ENCODE assay signal across 10 mouse cellular contexts in the genomic region with DNA sequence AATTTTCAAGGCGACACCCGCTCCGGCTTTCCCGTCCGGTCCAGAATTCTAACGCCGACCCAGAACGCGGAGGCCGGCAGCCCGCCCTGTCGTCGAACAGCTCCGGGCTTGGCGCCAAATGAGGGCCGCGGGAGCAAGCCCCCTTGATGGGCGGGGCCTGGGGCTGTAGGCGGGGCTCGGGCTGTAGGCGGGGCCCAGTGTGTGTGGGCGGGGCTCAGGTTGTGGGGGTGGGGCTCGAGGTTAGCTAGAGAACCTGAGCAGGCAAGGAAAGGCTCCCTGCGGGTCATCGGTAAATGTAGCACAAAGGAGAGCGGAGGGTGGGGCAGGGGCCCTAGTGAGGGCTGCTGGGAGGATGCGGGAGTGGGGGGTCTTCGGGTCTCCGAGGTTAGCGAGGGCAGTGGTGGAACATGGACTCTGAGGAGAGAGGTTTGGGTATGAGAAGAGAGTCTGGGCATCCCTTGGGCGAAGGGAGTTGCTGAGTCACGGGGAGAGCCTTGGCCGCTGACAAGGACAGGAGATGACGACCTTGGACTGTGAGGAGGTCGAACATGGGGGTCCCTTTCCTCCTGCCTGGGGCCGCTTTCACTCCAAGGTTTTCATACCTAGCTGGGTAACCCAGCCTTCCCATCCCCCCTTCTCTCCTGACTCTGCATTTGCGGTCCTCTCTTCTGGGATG. TPM values are rescaled to one million over a fixed set of nuclear protein-coding genes. Genes with fewer than 3 reads are reported as not detected.
DNase-seq lines count a peak whose midpoint lies in the region; ATAC-seq and TF ChIP-seq lines count a peak whose summit lies in the region.
"Had no signal": no experiment of that assay in that cellular context is flagged by ENCODE, and none has a peak within 500 bp of the region (broad histone marks: within the 10 kb centered on the region; RNA-seq: fewer than 3 reads in every experiment).

A gene (minus strand): TSS at position 120 of the 676 bp plus-strand sequence.

- peak within 1 kb of the TSS; percentile 5; the same call in 1 of the 2 replicates for H3K4me2 ChIP-seq in embryonic facial prominence, embryonic 11.5 days (ENCODE audit: low read depth, low read length)
- peak within 1 kb of the TSS; percentile 56 for H3K4me2 ChIP-seq in heart, postnatal 0 days (ENCODE audit: low read depth, low read length)
- H3K4me2 ChIP-seq in stomach, postnatal 0 days (replicated peaks; ENCODE audit: low read depth), result peak within 1 kb of the TSS; percentile 49

- H3K27ac ChIP-seq in embryonic facial prominence, embryonic 11.5 days (replicated peaks; ENCODE audit: low read depth, low read length), result no peak within 1 kb of the TSS
- H3K27ac ChIP-seq in heart, postnatal 0 days (ENCODE audit: low read depth), result no peak within 1 kb of the TSS
- H3K27ac ChIP-seq in limb, embryonic 10.5 days, result peak within 1 kb of the TSS; percentile 15; the same call in 1 of the 2 replicates
- peak within 1 kb of the TSS; percentile 33; the same call in 1 of the 2 replicates for H3K27ac ChIP-seq in midbrain, embryonic 10.5 days (replicated peaks)
- no peak within 1 kb of the TSS for H3K27ac ChIP-seq in stomach, postnatal 0 days (replicated peaks)
- H3K27ac ChIP-seq: macrophage had no signal

- no peak; the same call in 1 of the 2 replicates for ATAC-seq in embryonic facial prominence, embryonic 11.5 days (replicated peaks; ENCODE audit: insufficient number of reproducible peaks, low FRiP score, low TSS enrichment, low read depth)
- peak; percentile 60 for ATAC-seq in heart, postnatal 0 days (ENCODE audit: insufficient read depth, low read depth)
- peak; percentile 54; the same call in 1 of the 2 replicates for ATAC-seq in stomach, postnatal 0 days (ENCODE audit: low FRiP score, low TSS enrichment)
- ATAC-seq: Patski had no signal

- no peaks in the 10 kb centered on the region for H3K9me3 ChIP-seq in embryonic facial prominence, embryonic 11.5 days (replicated peaks; ENCODE audit: control insufficient read depth, low read length)
- H3K9me3 ChIP-seq in heart, postnatal 0 days (replicated peaks; ENCODE audit: control insufficient read depth, low read length), result no peaks in the 10 kb centered on the region
- no peaks in the 10 kb centered on the region; the same call in 1 of the 2 replicates for H3K9me3 ChIP-seq in limb, embryonic 10.5 days (replicated peaks)
- H3K9me3 ChIP-seq in midbrain, embryonic 10.5 days (replicated peaks), result 0 out of 2 replicates have a peak, but pooled peaks cover 4% of the 10 kb centered on the region
- H3K9me3 ChIP-seq in stomach, postnatal 0 days (ENCODE audit: control insufficient read depth, low read length), result no peaks in the 10 kb centered on the region

- H3K27me3 ChIP-seq in embryonic facial prominence, embryonic 11.5 days (ENCODE audit: control insufficient read depth, insufficient read depth, low read length), result no peaks in the 10 kb centered on the region; the same call in 1 of the 2 replicates
- H3K27me3 ChIP-seq in heart, postnatal 0 days (ENCODE audit: control insufficient read depth, insufficient read depth, low read length), result 0 out of 2 replicates have a peak, but pooled peaks cover 7% of the 10 kb centered on the region
- H3K27me3 ChIP-seq in limb, embryonic 10.5 days (ENCODE audit: low read depth, poor library complexity, severe bottlenecking), result peaks cover 29% of the 10 kb centered on the region
- peaks cover 31% of the 10 kb centered on the region for H3K27me3 ChIP-seq in midbrain, embryonic 10.5 days (ENCODE audit: low read depth, poor library complexity, severe bottlenecking)
- H3K27me3 ChIP-seq in stomach, postnatal 0 days (ENCODE audit: control insufficient read depth, insufficient read depth, low read length), result no peaks in the 10 kb centered on the region
- H3K27me3 ChIP-seq: Patski had no signal

- peak; percentile 43 to 54 for DNase-seq in layer of hippocampus, postnatal 10 days (ENCODE audit: low spot score in 2 of 2)
- no peak for DNase-seq in layer of hippocampus, postnatal 36 days
- peak; percentile 47 for DNase-seq in embryonic facial prominence, embryonic 11.5 days (ENCODE audit: low spot score)
- DNase-seq in heart, postnatal 0 days (ENCODE audit: low spot score), result no peak
- DNase-seq in limb, embryonic 10.5 days (ENCODE audit: low spot score), result peak; percentile 76
- peak; percentile 56 for DNase-seq in midbrain, embryonic 10.5 days (ENCODE audit: low spot score)
- peak; percentile 73 for DNase-seq in stomach, postnatal 0 days (ENCODE audit: low spot score)
- no peak for DNase-seq in layer of hippocampus, adult 9-11 months

- TF ChIP-seq CTCF in heart, postnatal 0 days (IDR thresholded peaks at IDR 0.05; ENCODE audit: low read depth), result no peak
- TF ChIP-seq CTCF in stomach, postnatal 0 days (IDR thresholded peaks at IDR 0.05; ENCODE audit: low read depth), result no peak

- peak within 1 kb of the TSS; percentile 5 for H3K4me3 ChIP-seq in embryonic facial prominence, embryonic 11.5 days (ENCODE audit: low read depth, low read length)
- peak within 1 kb of the TSS; percentile 36 for H3K4me3 ChIP-seq in heart, postnatal 0 days (ENCODE audit: low read depth, low read length)
- H3K4me3 ChIP-seq in limb, embryonic 10.5 days, result peak within 1 kb of the TSS; percentile 42
- peak within 1 kb of the TSS; percentile 45 for H3K4me3 ChIP-seq in midbrain, embryonic 10.5 days
- H3K4me3 ChIP-seq in stomach, postnatal 0 days (ENCODE audit: low read depth, low read length), result peak within 1 kb of the TSS; percentile 37

- H3K9ac ChIP-seq in embryonic facial prominence, embryonic 11.5 days (replicated peaks; ENCODE audit: low read length), result no peak within 1 kb of the TSS
- H3K9ac ChIP-seq in heart, postnatal 0 days (replicated peaks; ENCODE audit: low read depth, low read length), result 0 out of 2 replicates have a peak within 1 kb of the TSS, but pooled peaks have one; percentile 8
- H3K9ac ChIP-seq in stomach, postnatal 0 days (ENCODE audit: low read length), result peak within 1 kb of the TSS; percentile 52; the same call in 1 of the 2 replicates

- 9% methylated on average over 37 of the region's 37 CpGs for WGBS in embryonic facial prominence, embryonic 11.5 days
- 12% methylated on average over 37 of the region's 37 CpGs for WGBS in heart, postnatal 0 days
- 11% methylated on average over 37 of the region's 37 CpGs for WGBS in limb, embryonic 10.5 days
- WGBS in midbrain, embryonic 10.5 days, result 13% methylated on average over 37 of the region's 37 CpGs
- WGBS in stomach, postnatal 0 days, result 11% methylated on average over 37 of the region's 37 CpGs

- H3K4me1 ChIP-seq in embryonic facial prominence, embryonic 11.5 days (ENCODE audit: control insufficient read depth, insufficient read depth, low read length), result no peaks in the 10 kb centered on the region
- H3K4me1 ChIP-seq in heart, postnatal 0 days (ENCODE audit: control insufficient read depth, insufficient read depth), result peaks cover 6% of the 10 kb centered on the region; the same call in 1 of the 2 replicates
- H3K4me1 ChIP-seq in limb, embryonic 10.5 days, result peaks cover 9% of the 10 kb centered on the region
- H3K4me1 ChIP-seq in midbrain, embryonic 10.5 days, result peaks cover 10% of the 10 kb centered on the region
- H3K4me1 ChIP-seq in stomach, postnatal 0 days (replicated peaks; ENCODE audit: control insufficient read depth, insufficient read depth), result no peaks in the 10 kb centered on the region

- no peaks in the 10 kb centered on the region for H3K36me3 ChIP-seq in embryonic facial prominence, embryonic 11.5 days (replicated peaks; ENCODE audit: control insufficient read depth, insufficient read depth, low read depth, low read length)
- H3K36me3 ChIP-seq in heart, postnatal 0 days (replicated peaks; ENCODE audit: control insufficient read depth, insufficient read depth, low read length), result no peaks in the 10 kb centered on the region
- H3K36me3 ChIP-seq in limb, embryonic 10.5 days, result no peaks in the 10 kb centered on the region
- H3K36me3 ChIP-seq in midbrain, embryonic 10.5 days, result peaks cover 3% of the 10 kb centered on the region; the same call in 1 of the 2 replicates
- no peaks in the 10 kb centered on the region for H3K36me3 ChIP-seq in stomach, postnatal 0 days (ENCODE audit: control insufficient read depth, insufficient read depth, low read length)

- TF ChIP-seq EP300 in heart, postnatal 0 days (IDR thresholded peaks at IDR 0.05; ENCODE audit: low read depth), result no peak
- TF ChIP-seq EP300 in stomach, postnatal 0 days (optimal IDR thresholded peaks at IDR 0.05), result no peak

RNA-seq across cellular contexts. Expression of the gene that starts here (rescaled TPM):
- total RNA-seq in layer of hippocampus, postnatal 10 days (2021), result 1 to 10 TPM; 1.3 to 1.7 TPM
- 1 to 10 TPM; 1.1 to 2.2 TPM for total RNA-seq in layer of hippocampus, postnatal 36 days (2021)
- 0.89 and 1.5 TPM in 2 replicates for polyA plus RNA-seq in embryonic facial prominence, embryonic 11.5 days (2014; fragmentation: Nextera tagmentation; extraction: Ambion mirVana)
- total RNA-seq in heart, postnatal 0 days (2014; rRNA removed; ENCODE audit: low replicate concordance), result 1.0 and 2.6 TPM in 2 replicates
- 0.74 and 0.84 TPM in 2 replicates for polyA plus RNA-seq in heart, postnatal 0 days (2015; fragmentation: Nextera tagmentation; extraction: Ambion mirVana)
- polyA plus RNA-seq in limb, embryonic 10.5 days (2016; fragmentation: Nextera tagmentation; extraction: Ambion mirVana), result 0.55 and 1.7 TPM in 2 replicates
- polyA plus RNA-seq in midbrain, embryonic 10.5 days (2016; fragmentation: Nextera tagmentation; extraction: Ambion mirVana), result 1.5 TPM in 2 replicates
- polyA plus RNA-seq in stomach, postnatal 0 days (2015; fragmentation: Nextera tagmentation; extraction: Ambion mirVana), result 1.6 and 1.7 TPM in 2 replicates
- polyA plus RNA-seq: macrophage had no signal

Comparison
In these comparisons a context has a peak if more than half of its experiments do, and no peak if none do; other contexts are left out.
1. DNase-seq: peak in layer of hippocampus, postnatal 10 days (2 of 2), embryonic facial prominence, embryonic 11.5 days (single experiment), limb, embryonic 10.5 days (single experiment), midbrain, embryonic 10.5 days (single experiment) and stomach, postnatal 0 days (single experiment); none in layer of hippocampus, postnatal 36 days (0 of 2), heart, postnatal 0 days (single experiment) and layer of hippocampus, adult 9-11 months (single experiment).
2. H3K27ac ChIP-seq: peak in limb, embryonic 10.5 days (single experiment) and midbrain, embryonic 10.5 days (single experiment); none in embryonic facial prominence, embryonic 11.5 days (single experiment), heart, postnatal 0 days (single experiment) and stomach, postnatal 0 days (single experiment).
3. H3K4me2 ChIP-seq: peak in every context shown above with its lines; median percentile 56 in heart, postnatal 0 days; 49 in stomach, postnatal 0 days; 5 in embryonic facial prominence, embryonic 11.5 days.
4. Peak in every context shown above with its lines, with median percentiles within 50 percentile points of each other: H3K4me3 ChIP-seq.